Mouse (Mus musculus) B cell, adult 2 months (primary cell): ENCODE results near the gene Csf2rb2.
"Not testable (repeated sequence)": the region's sequence is repeated elsewhere in the genome, so short reads cannot be mapped to it uniquely, and the experiment has no call there.

Source experiments
- DNase-seq, 2 experiments: peaks; one replicate each; pipeline ENCODE4 v3.0.0; 2022

Csf2rb2 gene

GRCm38 (mm10) chr15:78313659-78314058, 8.1 kb upstream of the Csf2rb2 start:
- DNase-seq: not testable (repeated sequence)

- DNase-seq: not testable (repeated sequence)
Observed at GRCm38 (mm10) chr15:78312421-78313233, 7.1 kb upstream of the Csf2rb2 start.

- no peak for DNase-seq
Observed at GRCm38 (mm10) chr15:78310971-78311370, 5.5 kb upstream of the Csf2rb2 start.

GRCm38 (mm10) chr15:78309865-78310264, 4.3 kb upstream of the Csf2rb2 start:
- no peak for DNase-seq

GRCm38 (mm10) chr15:78303665-78304233, 1.8 kb downstream of the Csf2rb2 start:
- no peak for DNase-seq

- no peak for DNase-seq
Observed at GRCm38 (mm10) chr15:78302718-78303117, 2.8 kb downstream of the Csf2rb2 start.

- DNase-seq: no peak
Observed at GRCm38 (mm10) chr15:78300773-78301172, 4.7 kb downstream of the Csf2rb2 start.

- no peak for DNase-seq
Observed at GRCm38 (mm10) chr15:78299641-78300040, 5.9 kb downstream of the Csf2rb2 start.

GRCm38 (mm10) chr15:78298558-78298957, 7.0 kb downstream of the Csf2rb2 start:
- DNase-seq: no peak

GRCm38 (mm10) chr15:78293716-78294115, 11.8 kb downstream of the Csf2rb2 start:
- no peak for DNase-seq

GRCm38 (mm10) chr15:78293228-78293627, 12.3 kb downstream of the Csf2rb2 start:
- DNase-seq: not testable (repeated sequence)

- DNase-seq: not testable (repeated sequence)
Observed at GRCm38 (mm10) chr15:78289775-78290174, 15.7 kb downstream of the Csf2rb2 start.

GRCm38 (mm10) chr15:78287941-78288340, 17.6 kb downstream of the Csf2rb2 start:
- DNase-seq: no peak

GRCm38 (mm10) chr15:78278308-78278707, 27.2 kb downstream of the Csf2rb2 start:
- DNase-seq: no peak

- no peak for DNase-seq
Observed at GRCm38 (mm10) chr15:78271208-78271607, 34.3 kb downstream of the Csf2rb2 start.

- no peak for DNase-seq
Observed at GRCm38 (mm10) chr15:78267865-78268264, 37.7 kb downstream of the Csf2rb2 start.

- no peak for DNase-seq
Observed at GRCm38 (mm10) chr15:78267441-78267840, 38.1 kb downstream of the Csf2rb2 start.

- no peak for DNase-seq
Observed at GRCm38 (mm10) chr15:78263286-78263685, 42.2 kb downstream of the Csf2rb2 start.

GRCm38 (mm10) chr15:78260668-78261333, 44.7 kb downstream of the Csf2rb2 start:
- DNase-seq: no peak

- DNase-seq: no peak
Observed at GRCm38 (mm10) chr15:78258246-78258865, 47.2 kb downstream of the Csf2rb2 start.

- DNase-seq: peak; percentile 67 to 72
Observed at GRCm38 (mm10) chr15:78257326-78258050, 48.0 kb downstream of the Csf2rb2 start.

- not testable (repeated sequence) for DNase-seq
Observed at GRCm38 (mm10) chr15:78256602-78257259, 48.8 kb downstream of the Csf2rb2 start.
